Mouse (Mus musculus): ENCODE measurements around the gene Synpo2.

The Synpo2 gene

DNA sequence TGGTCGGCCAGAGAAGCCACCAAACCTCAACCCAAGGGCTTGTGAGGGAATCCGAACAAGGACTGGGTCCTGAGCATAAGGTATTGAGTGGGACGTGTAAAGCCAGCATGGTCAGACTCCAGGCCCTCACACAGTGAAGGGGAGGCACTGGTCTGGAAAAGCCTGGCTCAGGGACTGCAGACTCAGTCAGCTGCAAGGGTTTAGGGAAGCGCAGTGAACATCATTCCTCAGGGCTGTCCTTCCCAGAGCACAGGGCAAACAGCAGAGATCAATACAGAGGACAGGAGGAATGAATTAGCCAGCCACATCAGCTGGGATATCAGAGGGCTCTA is 72.8 kb downstream of the Synpo2 start:
- DNase-seq = no peak

DNA sequence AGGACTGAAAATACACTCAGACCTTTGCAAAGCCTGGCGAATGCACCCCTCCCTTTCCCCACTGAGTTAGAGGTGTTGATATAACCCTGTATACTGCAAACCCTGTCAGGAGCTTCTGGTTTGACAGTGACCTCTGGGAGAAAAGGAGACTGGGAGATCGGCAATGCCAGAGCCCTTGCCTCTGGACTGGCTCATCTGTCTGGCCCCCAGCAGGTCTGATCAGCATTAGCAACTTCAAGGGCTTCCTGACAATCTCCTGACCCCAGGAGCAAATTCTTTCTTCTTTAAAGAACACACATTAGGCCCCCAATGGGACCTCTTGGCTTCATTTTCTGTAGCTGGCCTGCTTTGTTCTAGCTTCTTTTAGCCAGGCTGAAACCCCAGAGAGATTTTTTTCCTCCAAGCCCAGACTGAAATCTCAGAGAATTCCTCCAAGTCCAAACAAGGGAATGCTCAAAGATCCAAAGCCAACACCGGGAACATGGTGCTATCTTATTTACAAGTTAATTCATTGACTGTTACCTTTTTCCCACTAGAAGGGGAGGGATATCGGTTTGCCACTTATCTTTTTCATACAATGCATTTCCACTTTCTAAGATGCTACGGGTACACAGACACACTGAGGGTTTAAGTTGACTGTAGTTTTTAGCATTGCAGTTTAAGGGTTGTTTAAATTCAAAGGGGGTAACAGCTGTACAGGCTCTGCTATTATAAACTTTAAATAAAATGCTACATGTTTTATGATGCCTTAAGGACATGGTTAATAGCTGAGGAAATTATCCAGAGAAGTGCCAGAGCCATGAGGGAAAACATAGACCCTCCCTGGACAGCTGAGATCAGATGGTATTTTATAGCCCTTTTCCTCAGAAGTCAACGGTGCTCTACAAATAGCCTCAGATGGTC is 73.4 kb downstream of the Synpo2 start:
- DNase-seq = no peak

DNA sequence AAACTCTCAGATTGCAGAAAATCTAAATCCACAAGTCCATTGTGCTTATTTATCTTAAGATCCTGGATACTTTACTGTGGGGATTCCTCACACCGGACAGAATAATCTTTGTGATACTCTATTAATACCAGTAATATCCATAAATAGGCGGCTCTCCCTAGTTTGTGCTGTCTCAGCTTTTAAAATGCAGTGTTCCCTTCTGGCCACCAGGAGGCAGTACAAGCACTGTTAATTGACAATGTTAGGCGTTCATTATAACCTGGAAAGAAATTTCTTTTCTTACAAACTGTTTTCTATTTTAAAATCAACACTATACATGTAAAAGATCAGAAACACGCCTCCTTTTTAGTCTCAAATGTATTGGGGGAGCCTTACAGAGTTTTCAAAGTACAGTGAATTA is 75.2 kb downstream of the Synpo2 start:
- no peak for DNase-seq

DNA sequence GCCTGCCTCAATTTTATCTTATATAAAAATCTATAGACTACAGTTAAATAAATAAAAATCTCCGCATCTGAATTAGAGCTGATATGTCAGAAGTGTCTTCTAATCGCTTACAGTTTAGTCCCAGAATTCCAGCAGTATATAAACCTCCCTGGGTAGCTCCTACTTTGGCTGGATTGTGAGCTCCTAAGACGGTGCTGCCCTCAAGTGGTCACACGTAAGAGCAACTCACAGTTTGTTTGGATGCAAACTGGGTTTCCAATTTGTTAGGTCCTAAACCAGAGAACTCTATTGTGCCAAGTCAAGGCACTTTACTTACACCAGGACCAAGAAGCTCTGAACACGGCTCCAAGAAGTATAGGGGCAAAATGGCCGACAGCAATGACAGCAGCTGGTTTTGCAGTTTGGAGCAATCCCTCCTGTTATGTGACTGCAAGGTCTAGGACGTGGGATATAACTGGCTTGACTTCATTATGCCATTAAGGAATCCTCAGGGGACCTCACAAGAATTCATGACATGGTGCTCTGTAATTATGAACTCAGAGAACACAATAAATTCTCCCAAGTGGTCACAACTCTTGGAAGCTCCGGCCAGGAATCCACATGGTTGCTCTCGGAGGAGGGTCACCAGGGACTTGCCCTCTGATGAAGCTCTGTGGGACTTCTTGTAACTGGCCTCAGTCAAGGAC is 76.7 kb downstream of the Synpo2 start:
- no peak for DNase-seq

DNA sequence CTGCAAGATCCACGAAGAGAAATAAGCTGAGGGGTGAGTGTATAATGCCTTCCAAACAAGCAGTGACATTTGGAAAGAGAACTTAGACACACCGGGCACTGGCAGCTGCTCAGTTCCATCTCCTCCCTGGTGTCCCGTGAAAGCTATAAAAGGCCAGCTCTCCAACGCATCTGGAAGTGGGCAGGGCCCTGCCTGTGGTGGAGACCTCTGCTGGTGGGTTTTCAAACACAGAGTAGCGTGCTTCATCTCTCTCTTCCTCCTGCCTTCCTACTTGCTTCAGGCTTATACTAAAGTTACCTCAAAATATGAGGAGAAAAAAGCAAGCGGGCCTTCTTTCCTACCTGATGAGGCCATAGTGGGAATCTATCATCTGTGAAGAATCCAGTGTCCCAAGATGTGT is 77.4 kb downstream of the Synpo2 start:
- no peak for DNase-seq

DNA sequence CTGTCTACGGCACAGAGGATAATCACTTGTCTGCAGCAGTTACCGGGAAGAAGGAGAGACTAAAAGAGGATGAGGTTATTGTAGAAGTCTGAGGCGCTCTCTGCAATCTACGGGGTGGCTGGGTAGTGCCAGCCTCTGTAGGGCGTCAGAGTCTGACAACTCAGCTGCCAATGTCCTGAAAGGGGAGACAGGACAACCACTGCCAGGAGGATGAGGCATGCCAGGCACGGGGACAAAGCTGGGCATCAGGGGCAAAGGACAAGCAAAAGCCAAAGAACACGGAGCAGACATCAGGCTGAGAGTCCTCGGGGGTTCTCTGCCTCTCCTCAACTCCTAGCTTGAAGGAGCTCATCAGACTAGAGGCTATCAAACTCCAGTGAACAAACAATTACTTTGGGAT is 82.6 kb downstream of the Synpo2 start:
- no peak for DNase-seq

DNA sequence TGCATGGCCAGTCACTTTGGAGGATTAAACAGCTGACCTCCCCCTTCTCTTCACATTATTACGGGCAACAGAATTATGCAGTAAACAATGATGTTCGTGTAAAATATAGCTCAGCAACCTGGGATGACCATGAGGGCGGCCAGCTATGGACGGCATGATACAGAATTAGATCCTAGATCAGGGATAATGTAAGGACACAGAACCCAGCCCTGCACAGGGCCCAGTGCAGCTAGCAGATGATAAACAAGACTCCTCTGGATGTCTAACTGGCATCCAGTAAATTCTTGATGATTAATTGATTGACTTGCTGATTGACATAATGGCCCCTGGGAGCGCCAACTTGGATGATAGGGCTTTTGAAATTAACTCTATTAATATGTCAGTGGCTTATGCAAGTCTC is 83.0 kb downstream of the Synpo2 start:
- DNase-seq = no peak

DNA sequence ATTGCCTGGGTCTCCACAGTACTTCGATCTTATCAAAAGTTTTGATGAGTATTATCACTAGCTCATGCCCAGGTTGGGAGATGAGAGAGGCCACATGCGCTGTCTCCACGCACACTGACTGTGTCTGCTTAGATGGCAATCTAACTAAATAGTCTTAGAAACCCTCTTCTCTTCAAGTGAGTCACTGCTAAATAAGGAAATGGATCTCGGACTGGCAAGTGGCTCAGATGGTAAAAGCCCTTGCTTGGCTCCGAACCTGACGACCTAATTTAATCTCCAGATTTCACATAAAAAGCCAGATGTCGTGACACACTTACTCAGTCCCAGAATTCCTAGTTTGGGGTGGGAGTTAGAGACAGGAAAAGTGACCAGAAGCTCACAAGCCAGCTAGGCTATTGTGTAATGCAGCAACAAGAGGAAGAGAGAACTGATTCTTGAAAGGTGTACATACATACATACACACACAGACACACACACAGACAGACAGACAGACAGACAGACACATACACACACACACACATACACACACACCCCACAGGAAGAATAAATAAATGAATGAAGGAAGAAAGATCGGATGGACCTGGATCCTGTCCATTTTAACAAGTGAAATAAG is 85.3 kb downstream of the Synpo2 start:
- DNase-seq = no peak

DNA sequence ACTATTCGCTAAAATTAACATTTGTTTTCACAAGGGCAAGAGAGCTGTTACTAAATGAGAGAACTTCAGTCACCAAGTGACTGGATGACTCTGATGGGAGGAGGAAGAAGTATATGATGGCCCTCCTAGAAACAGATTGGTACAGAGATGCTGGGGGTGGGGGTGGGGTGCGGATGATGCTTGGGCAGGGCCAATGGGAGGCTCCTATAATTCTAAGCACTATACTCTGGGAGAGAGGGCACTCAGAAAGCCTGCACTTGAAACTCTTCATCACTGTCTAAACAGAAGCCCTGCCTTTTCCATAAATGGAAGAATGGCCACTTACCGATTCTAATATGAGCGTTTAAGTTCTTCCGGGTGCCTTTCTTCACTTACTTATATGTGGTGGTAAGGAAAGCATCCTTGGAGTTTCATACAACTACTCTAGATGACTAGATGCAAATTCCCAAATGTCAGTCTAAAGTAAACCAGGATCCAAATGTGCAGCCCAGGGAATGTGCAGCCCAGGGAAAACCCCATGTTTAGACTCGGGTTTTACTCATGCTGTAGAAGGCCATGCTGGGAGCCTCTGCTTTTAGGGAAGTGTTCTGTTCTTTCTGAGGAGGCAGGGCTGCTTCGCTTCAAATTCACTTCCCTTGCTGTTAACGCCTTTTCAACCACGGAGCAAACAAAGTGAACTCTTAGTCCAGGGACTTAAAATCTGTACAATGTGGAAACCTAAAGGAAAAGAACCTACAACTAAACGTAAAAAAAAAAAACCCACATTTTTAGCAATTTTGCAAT is 86.4 kb downstream of the Synpo2 start:
- no peak for DNase-seq

DNA sequence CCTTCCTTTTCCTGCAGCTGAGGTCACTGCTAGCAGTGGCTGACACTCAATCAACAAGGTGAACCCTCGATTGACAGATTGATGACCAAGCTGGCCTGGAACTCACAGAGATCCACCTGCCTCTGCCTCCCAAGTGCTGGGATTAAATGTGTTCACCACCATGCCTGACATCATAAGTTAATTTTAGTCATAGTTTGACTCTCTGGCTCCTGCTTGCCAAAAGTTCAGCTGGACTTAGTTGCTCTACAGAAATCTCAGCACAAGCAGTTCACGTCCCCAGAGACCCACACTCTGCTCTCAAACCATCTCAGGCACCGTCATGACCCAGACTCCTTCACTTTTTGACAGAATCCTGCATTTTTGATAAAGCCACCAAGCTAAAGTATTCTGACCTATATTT is 87.3 kb downstream of the Synpo2 start:
- no peak for DNase-seq

DNA sequence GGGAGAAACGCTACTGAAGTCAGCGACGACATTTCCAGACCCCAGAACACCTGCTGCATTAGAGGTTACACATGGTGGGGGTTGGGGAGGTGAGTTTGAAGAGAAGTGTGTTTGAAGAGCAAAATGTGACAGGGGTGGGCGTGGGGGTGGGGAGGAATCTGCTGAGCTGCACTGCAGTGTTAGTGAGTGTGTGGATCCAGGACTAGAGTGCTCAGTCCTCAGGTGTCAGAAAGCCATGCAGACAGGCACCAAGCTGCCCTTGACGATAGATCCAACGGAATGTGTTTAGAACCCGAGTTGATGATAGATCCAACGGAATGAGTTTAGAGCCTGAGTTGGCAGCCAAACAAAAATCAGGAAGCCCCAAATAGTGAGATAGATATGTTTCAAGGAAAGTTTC is 89.4 kb downstream of the Synpo2 start:
- no peak for DNase-seq

DNA sequence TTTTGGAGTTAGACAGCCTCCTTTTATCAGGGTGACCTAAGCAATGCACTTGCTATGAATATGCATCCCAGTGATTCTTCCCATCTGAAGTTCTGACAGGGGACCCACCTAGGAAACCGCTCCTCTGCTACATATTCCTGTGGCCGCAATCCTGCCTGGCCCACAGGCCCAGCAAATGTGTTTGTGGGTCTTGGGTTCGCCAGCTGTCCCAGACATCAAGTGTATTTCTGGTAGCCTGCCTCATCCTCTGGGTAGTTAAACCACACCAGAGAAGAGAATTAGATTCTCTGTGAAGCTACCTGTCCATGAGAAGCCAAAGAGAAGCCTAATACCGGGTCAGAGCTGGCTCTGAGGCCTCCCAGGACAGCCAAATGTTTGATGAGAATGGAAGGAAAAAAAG is 90.0 kb downstream of the Synpo2 start:
- no peak for DNase-seq

DNA sequence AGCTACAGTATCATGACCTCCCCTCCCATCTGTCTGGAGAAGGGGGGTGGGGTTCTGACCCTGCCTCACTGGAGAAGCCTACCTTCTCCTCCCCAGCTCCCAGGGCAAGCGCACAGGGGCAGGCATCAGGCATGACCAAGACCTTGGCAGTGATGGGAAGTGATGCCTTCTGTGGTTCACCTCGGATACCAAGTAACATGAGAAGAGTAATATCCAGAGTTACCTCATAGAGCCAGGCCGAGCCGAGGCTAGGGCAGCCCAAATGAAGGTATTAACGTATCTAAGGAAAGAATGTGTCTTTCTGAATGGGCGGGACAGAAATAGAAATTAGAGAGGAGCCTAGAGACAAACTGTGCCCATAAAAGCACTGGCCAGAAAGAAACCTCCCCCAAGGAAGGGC is 92.5 kb downstream of the Synpo2 start:
- no peak for DNase-seq

DNA sequence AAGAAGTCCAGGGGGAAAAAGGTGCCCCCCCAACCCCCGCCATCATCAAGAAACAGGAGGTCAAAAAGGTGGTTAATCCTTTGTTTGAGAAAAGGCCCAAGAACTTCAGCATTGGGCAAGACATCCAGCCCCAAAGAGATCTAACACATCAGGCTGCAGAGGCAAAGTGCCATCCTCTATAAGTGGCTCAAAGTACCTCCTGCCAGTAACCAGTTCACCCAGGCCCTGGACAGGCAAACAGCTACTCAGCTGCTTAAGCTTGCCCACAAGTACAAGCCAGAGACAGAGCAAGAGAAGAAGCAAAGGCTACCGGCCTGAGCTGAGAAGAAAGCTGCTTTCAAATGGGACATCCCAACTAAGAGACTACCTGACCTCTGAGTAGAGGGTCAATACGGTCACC is 93.7 kb downstream of the Synpo2 start:
- no peak for DNase-seq

DNA sequence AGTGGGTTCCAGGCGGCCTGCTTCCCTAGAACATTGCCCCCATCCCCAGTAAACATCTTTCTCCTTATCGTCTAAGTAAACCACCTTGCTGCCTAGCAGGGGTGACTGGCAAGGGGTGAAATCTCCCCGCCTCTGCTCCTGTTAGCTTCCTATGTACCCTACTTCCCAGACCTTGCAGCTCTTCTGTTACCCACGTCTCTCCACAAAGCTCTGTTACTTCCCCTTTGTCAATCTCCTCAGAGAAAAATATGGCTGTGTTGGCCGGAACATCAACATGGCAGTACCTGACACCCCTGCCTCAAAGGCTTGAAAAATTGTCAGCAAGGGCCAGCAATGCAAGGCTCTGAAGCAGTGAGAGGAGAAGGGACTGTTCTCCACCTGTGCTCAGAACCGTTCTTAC is 94.9 kb downstream of the Synpo2 start:
- no peak for DNase-seq

DNA sequence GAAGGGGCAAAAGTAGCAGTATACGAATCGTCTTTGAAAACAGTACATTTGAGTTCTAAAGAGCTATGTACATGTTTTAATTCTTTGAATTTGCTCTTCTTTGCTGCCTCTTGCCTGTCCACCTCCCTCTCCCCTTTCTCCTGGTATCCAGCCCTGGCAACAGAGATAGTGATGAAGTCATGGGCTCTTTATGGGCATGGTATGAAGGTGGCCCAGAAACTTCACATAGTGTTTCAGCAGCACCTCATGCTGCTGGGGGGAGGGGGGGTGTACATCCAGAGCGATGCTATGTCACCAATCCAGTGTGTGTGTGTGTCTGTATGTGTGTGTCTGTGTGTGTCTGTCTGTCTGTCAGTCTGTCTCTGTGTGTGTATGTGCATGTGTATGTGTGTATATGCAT is 95.8 kb downstream of the Synpo2 start:
- DNase-seq = no peak

DNA sequence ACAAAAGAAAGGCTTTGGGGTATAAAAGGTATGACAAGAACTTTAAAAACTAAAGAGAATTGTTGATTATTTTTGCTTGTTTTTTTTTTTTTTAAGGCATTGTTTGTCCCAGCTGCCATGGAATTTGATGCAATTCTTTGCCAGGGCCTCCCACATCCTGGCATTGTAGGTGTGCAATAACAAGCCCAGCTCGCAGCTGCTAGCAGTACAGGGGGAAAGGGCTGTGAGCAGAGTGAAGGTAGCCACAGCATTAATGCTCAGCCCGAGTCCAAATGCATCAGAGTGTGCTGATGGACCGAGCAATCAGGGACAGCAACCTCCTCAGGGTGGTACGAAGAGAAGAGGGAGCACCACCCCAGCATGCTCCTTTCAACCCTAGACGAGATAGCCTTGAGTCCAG is 96.3 kb downstream of the Synpo2 start:
- DNase-seq = no peak

DNA sequence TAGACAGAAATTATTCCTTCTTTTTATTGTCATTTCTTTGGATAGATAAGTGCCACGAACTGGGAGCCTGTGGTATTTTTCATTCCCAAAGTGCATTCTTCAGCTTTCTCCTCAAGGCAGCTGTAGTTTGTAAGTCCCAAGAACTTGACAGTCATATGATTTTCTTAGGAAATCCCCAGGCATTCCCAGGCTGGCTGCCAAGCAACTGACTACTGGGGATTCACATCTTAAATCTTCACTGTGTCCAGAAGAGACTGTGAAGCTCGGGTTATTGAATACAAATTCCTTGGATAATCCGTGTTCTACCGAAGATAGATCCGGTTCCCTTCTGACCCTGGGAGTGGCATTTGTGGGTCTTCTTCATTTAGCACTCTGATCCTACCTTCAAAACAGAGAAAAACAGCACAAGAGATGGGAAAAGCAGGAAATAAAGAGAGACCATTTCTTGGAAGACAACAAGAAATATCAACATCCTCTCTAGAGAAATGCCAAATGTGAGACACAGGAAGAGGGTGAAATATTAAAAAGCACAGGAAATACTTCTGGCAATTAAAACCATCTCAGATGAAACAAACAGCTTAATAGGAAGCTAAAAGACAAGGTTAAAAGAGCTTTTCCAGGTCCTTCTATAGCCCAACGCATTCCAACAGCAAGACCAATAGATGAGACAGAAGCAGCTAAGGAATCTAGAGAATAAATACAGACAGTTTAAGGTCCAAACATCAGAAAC is 97.5 kb downstream of the Synpo2 start:
- no peak for DNase-seq

DNA sequence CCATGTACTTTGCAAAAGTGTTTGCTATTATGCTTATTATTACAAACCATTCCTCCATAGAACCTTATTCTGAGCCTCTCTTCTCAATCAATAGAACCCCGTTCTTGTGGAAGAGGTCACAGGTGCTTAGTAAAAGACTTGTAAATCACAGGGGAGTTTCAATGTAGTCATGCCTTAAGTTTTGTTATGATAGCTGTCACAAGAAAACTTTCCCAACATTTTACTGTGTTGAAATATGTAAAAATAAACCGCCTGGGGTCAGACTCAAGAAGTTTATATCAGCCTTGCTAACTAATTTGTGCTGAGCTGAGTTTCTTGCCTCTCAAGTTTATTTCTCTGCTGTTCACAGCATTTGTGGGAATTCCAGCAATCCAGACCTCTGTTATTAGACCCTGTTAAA is 103.8 kb downstream of the Synpo2 start:
- no peak for DNase-seq

DNA sequence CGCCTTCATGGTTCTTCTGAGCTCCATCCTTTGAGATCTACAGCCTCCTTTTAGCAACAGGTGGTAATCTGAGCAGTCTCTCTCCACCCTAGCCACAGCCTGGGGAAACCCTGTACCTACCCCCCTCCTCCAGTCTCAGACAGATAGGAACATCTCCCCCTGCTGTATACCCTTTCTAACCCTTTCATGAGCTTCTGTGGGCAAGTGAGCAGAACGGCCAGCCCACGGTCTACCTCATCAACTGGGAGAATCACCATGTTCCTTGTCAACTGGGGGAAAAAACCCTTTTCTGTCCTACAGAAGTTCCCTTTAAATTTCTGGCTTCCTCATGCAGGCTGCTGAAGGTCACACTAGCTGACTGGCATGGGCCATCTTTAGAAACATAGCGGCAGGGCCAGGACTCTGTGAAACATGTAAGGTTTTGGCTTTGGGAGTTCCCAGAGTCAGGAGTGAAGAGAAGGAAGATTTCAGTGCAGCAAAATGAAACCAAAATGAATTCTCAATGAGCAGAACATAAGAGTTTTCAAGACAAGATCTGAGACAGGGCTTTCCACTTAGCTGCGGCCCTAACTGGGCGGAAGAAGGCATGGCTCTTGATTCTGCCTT is 104.7 kb downstream of the Synpo2 start:
- DNase-seq = no peak

DNA sequence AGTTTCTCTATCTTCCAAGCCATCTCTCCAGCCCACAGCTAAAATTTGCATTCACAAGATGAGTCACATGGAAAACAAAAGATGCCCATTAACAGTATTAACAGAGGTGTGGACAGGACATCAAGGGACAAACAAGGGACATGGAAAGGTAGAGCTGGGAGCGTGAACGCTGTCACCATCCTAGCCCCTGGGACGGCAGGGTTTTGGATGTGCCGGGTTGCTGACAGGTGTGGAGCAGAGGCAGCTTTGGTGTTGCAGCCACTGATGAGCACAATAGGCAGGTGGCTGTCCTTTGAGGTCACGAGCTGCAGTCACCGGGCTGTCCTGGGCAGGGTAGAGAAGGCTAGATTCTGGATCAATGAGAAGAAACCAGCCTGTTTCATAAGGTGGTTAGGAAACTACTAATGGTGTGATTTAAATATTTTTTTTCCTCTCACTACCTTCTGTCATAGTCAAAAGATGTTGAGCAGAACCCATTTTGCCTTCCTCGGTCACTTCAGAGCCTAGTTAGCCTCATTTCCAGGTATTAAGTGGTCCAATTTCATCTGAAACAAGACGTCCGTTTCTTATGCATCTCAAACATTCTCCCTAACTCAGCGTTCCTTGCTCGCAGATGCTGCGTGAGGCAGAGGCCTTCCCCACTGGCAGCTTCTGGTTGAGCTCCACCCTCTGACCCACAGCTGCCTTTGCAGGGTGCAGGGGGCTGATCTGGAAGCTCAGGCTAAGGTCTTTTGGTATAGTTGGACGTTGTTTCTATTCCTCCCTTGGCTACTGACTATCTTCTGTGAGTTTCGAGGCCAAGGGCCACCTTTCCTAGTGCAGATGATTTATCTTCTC is 105.4 kb downstream of the Synpo2 start:
- DNase-seq = no peak

Measured in cerebellum, adult 11 months (tissue).